25 mouse cellular contexts compared by ENCODE assay signal in the genomic region with DNA sequence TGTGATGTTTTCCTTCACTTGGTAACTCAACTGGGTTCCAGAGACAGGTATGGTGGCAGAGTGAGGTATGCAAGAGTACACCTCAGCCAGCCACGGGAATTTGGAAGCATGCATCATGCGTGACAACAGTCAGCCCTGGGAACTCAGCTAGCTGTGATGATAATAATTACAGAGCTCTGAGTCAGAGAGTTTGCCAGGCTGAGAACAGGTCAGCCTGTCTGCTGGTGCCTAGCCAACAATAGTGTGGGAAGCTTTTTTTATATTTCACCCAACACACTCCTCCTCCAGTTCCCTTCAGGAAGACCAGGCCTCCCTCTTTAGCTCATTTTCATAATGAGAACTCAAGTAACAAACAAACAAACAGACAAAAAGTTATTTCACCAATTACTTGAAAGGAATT. TPM values are rescaled to one million over a fixed set of nuclear protein-coding genes. Genes with fewer than 3 reads are reported as not detected.
"Had no signal": no experiment of that assay in that cellular context is flagged by ENCODE, and none has a peak within 500 bp of the region (broad histone marks: within the 10 kb centered on the region; RNA-seq: fewer than 3 reads in every experiment).

No protein-coding gene starts in this region.

- ATAC-seq: liver, postnatal 0 days; lung, postnatal 0 days; midbrain, embryonic 13.5 days; midbrain, embryonic 15.5 days had no signal

- H3K27me3 ChIP-seq: liver, embryonic 15.5 days; lung, embryonic 15.5 days; megakaryocyte, embryonic 14.5 days; midbrain, embryonic 13.5 days; midbrain, embryonic 15.5 days; neural tube, embryonic 12.5 days had no signal

- DNase-seq: liver, postnatal 0 days; lung, adult 2 months; lung, postnatal 14 days; lung, postnatal 36 days; right cerebral cortex, postnatal 25 days; right cerebral cortex, postnatal 4 days; spleen, adult 18-20 months; thymus, adult 18-20 months; thymus, postnatal 14 days; thymus, postnatal 36 days had no signal

RNA-seq across cellular contexts. Expression of gene Tram1l1, which starts 51.4 kb away (rescaled TPM):
- polyA plus RNA-seq: macrophage had no signal

RNA-seq across cellular contexts. Expression of gene 1700006A11Rik, which starts 53.8 kb away (rescaled TPM):
- polyA plus RNA-seq: liver, embryonic 15.5 days; liver, postnatal 0 days; lung, adult 2 months; lung, embryonic 15.5 days; lung, postnatal 0 days; macrophage; midbrain, embryonic 11.5 days; midbrain, embryonic 13.5 days; midbrain, embryonic 15.5 days; midbrain, postnatal 0 days; neural tube, embryonic 12.5 days; neural tube, embryonic 14.5 days; small intestine, adult 2 months; stomach, embryonic 14.5 days; stomach, embryonic 16.5 days; thymus, postnatal 0 days had no signal
